8 mouse cellular contexts compared by ENCODE assay signal in genomic region chr8:106138616-106139015, GRCm38 (mm10). TPM values are rescaled to one million over a fixed set of nuclear protein-coding genes. Genes with fewer than 3 reads are reported as not detected.
DNase-seq lines count a peak whose midpoint lies in the region; ATAC-seq and TF ChIP-seq lines count a peak whose summit lies in the region.

No protein-coding gene starts in this region.

- no peak for DNase-seq in lung, adult 2 months
- no peak for DNase-seq in lung, postnatal 36 days
- DNase-seq in layer of hippocampus, postnatal 36 days, result no peak
- DNase-seq in cerebellum, postnatal 14 days, result no peak
- no peak for DNase-seq in thymus, postnatal 10 days (ENCODE audit: low spot score in 2 of 2)

- H3K36me3 ChIP-seq in intestine, postnatal 0 days (ENCODE audit: control insufficient read depth, insufficient read depth), result 0 out of 2 replicates have a peak, but pooled peaks cover 3% of the 10 kb centered on the region
- H3K36me3 ChIP-seq in neural tube, embryonic 14.5 days (ENCODE audit: control insufficient read depth, insufficient read depth, low read length), result no peaks in the 10 kb centered on the region

- peak overlapping the region; percentile 82 for H3K4me2 ChIP-seq in intestine, postnatal 0 days (replicated peaks; ENCODE audit: low read depth)
- peak overlapping the region; percentile 65 for H3K4me2 ChIP-seq in neural tube, embryonic 14.5 days (ENCODE audit: low read depth, low read length)

- H3K9ac ChIP-seq in intestine, postnatal 0 days (ENCODE audit: low read depth, low read length), result peak overlapping the region; percentile 45; the same call in 1 of the 2 replicates
- H3K9ac ChIP-seq in neural tube, embryonic 14.5 days (replicated peaks; ENCODE audit: low read depth, low read length), result no peak overlapping the region

- H3K4me3 ChIP-seq in lung, adult 2 months (replicated peaks; ENCODE audit: extremely low read depth, low read depth, low read length), result peak overlapping the region; percentile 75
- H3K4me3 ChIP-seq in embryonic fibroblast, embryonic 13.5 days (ENCODE audit: insufficient read depth, low read length), result peak overlapping the region; percentile 71
- peak overlapping the region; percentile 54 for H3K4me3 ChIP-seq in intestine, postnatal 0 days (ENCODE audit: low read depth, low read length)
- peak overlapping the region; percentile 34 for H3K4me3 ChIP-seq in neural tube, embryonic 14.5 days (ENCODE audit: low read depth, low read length)

- no peak; the same call in 1 of the 2 replicates for TF ChIP-seq POLR2A in lung, adult 2 months (IDR thresholded peaks at IDR 0.05; ENCODE audit: borderline replicate concordance, extremely low read depth, low read depth, low read length)
- TF ChIP-seq POLR2A in embryonic fibroblast, embryonic 13.5 days (IDR thresholded peaks at IDR 0.05; ENCODE audit: low read depth, low read length), result no peak; the same call in 1 of the 2 replicates

- ATAC-seq in intestine, postnatal 0 days, result no peak
- ATAC-seq in neural tube, embryonic 14.5 days (ENCODE audit: low read depth), result no peak

- H3K27ac ChIP-seq in embryonic fibroblast, embryonic 13.5 days (ENCODE audit: insufficient read depth, low read length), result peak overlapping the region; percentile 77
- peak overlapping the region; percentile 47; the same call in 1 of the 2 replicates for H3K27ac ChIP-seq in intestine, postnatal 0 days (ENCODE audit: low read depth, low read length)
- H3K27ac ChIP-seq in neural tube, embryonic 14.5 days (ENCODE audit: low read depth, low read length), result no peak overlapping the region

- 0 out of 2 replicates have a peak, but pooled peaks cover 3% of the 10 kb centered on the region for H3K27me3 ChIP-seq in intestine, postnatal 0 days (replicated peaks; ENCODE audit: control insufficient read depth, insufficient read depth, low read length)
- peaks cover 46% of the 10 kb centered on the region for H3K27me3 ChIP-seq in neural tube, embryonic 14.5 days (ENCODE audit: control insufficient read depth, insufficient read depth, low read length)

- TF ChIP-seq CTCF in lung, adult 2 months (IDR thresholded peaks at IDR 0.05; ENCODE audit: insufficient read depth, low read length), result no peak
- no peak for TF ChIP-seq CTCF in embryonic fibroblast, embryonic 13.5 days (IDR thresholded peaks at IDR 0.05; ENCODE audit: borderline replicate concordance, insufficient read depth, low read length)
- no peak for TF ChIP-seq CTCF in intestine, postnatal 0 days (IDR thresholded peaks at IDR 0.05; ENCODE audit: low read depth)

- 23% methylated on average over 7 of the region's 7 CpGs for WGBS in lung, adult 2 months
- WGBS in intestine, postnatal 0 days, result 10% methylated on average over 7 of the region's 7 CpGs
- 18% methylated on average over 7 of the region's 7 CpGs for WGBS in neural tube, embryonic 14.5 days

- H3K9me3 ChIP-seq in intestine, postnatal 0 days (ENCODE audit: control insufficient read depth), result no peaks in the 10 kb centered on the region
- H3K9me3 ChIP-seq in neural tube, embryonic 14.5 days (ENCODE audit: control insufficient read depth, low read length), result no peaks in the 10 kb centered on the region

- H3K4me1 ChIP-seq in lung, adult 2 months (ENCODE audit: control insufficient read depth, insufficient read depth, low read length), result peaks cover 7% of the 10 kb centered on the region; the same call in 1 of the 2 replicates
- no peaks in the 10 kb centered on the region for H3K4me1 ChIP-seq in embryonic fibroblast, embryonic 13.5 days (ENCODE audit: control insufficient read depth, insufficient read depth, low read length)
- H3K4me1 ChIP-seq in intestine, postnatal 0 days (replicated peaks; ENCODE audit: control insufficient read depth, insufficient read depth, low read length), result 0 out of 2 replicates have a peak, but pooled peaks cover 3% of the 10 kb centered on the region
- H3K4me1 ChIP-seq in neural tube, embryonic 14.5 days (ENCODE audit: control insufficient read depth, insufficient read depth, low read length), result peaks cover 13% of the 10 kb centered on the region; the same call in 1 of the 2 replicates

RNA-seq across cellular contexts. Expression of gene Esrp2, which starts 1.8 kb away (rescaled TPM):
- polyA plus RNA-seq in lung, adult 2 months (2012; rRNA removed), result 40.1 and 47.0 TPM in 2 replicates
- 2.1 and 3.9 TPM in 2 replicates for polyA plus RNA-seq in embryonic fibroblast, embryonic 13.5 days (2011; ENCODE audit: insufficient read length, low read depth, missing spikeins)
- 9.2 and 11.0 TPM in 2 replicates for polyA plus RNA-seq in intestine, postnatal 0 days (2015; fragmentation: Nextera tagmentation; extraction: Ambion mirVana)
- polyA plus RNA-seq in neural tube, embryonic 14.5 days (2014; fragmentation: Nextera tagmentation; extraction: Ambion mirVana), result not detected in 2 replicates
- total RNA-seq in layer of hippocampus, postnatal 36 days (2021), result not detected

RNA-seq across cellular contexts. Expression of gene Pla2g15, which starts 11.6 kb away (rescaled TPM):
- polyA plus RNA-seq in lung, adult 2 months (2012; rRNA removed), result 24.8 and 28.3 TPM in 2 replicates
- 30.0 and 40.9 TPM in 2 replicates for polyA plus RNA-seq in embryonic fibroblast, embryonic 13.5 days (2011; ENCODE audit: insufficient read length, low read depth, missing spikeins)
- polyA plus RNA-seq in intestine, postnatal 0 days (2015; fragmentation: Nextera tagmentation; extraction: Ambion mirVana), result 7.4 and 7.9 TPM in 2 replicates
- 5.1 and 14.6 TPM in 2 replicates for polyA plus RNA-seq in neural tube, embryonic 14.5 days (2014; fragmentation: Nextera tagmentation; extraction: Ambion mirVana)
- total RNA-seq in layer of hippocampus, postnatal 36 days (2021), result 10 to 100 TPM; 23.8 to 26.0 TPM

RNA-seq across cellular contexts. Expression of gene Slc7a6, which starts 30.0 kb away (rescaled TPM):
- 16.5 and 17.3 TPM in 2 replicates for polyA plus RNA-seq in lung, adult 2 months (2012; rRNA removed)
- polyA plus RNA-seq in embryonic fibroblast, embryonic 13.5 days (2011; ENCODE audit: insufficient read length, low read depth, missing spikeins), result 57.4 and 59.3 TPM in 2 replicates
- polyA plus RNA-seq in intestine, postnatal 0 days (2015; fragmentation: Nextera tagmentation; extraction: Ambion mirVana), result 18.0 and 18.4 TPM in 2 replicates
- polyA plus RNA-seq in neural tube, embryonic 14.5 days (2014; fragmentation: Nextera tagmentation; extraction: Ambion mirVana), result 65.3 and 74.7 TPM in 2 replicates
- 10 to 100 TPM; 22.2 to 32.7 TPM for total RNA-seq in layer of hippocampus, postnatal 36 days (2021)
